Mouse (Mus musculus) C2C12 (cell line): Measurements from ENCODE around the gene Gm21834. TPM values are rescaled to one million over a fixed set of nuclear protein-coding genes. Genes with fewer than 3 reads are reported as not detected.

Experiments
- H3K27me3 ChIP-seq: one replicate; pipeline ENCODE4 v1.6.1; 2011; ENCODE audit not compliant: control insufficient read depth, insufficient read depth, insufficient read length
- H3K36me3 ChIP-seq: one replicate; pipeline ENCODE4 v1.6.1; 2011; ENCODE audit not compliant: control insufficient read depth, insufficient read depth
- H3K4me3 ChIP-seq: one replicate; pipeline ENCODE4 v1.5.1; 2011; ENCODE audit warnings: mild to moderate bottlenecking, control low read depth; ENCODE audit not compliant: poor library complexity, insufficient read depth, severe bottlenecking
- H3K79me2 ChIP-seq: one replicate; pipeline ENCODE4 v1.6.1; 2011; ENCODE audit not compliant: control insufficient read depth, insufficient read depth
- H3K79me3 ChIP-seq: one replicate; pipeline ENCODE4 v1.6.1; 2011; ENCODE audit warnings: low read depth, control low read depth
- H3ac ChIP-seq: one replicate; pipeline ENCODE3; 2011; ENCODE audit warnings: low read depth; ENCODE audit not compliant: control insufficient read depth, insufficient read length
- CEBPB ChIP-seq: IDR thresholded peaks from one replicate; pipeline ENCODE4 v1.6.1; 2011; ENCODE audit warnings: low read depth, mild to moderate bottlenecking, control low read depth, moderate library complexity
- CTCF ChIP-seq: IDR thresholded peaks from one replicate; pipeline ENCODE4 v1.5.1; 2011; ENCODE audit not compliant: control insufficient read depth, insufficient read depth, insufficient read length
- FOSL1 ChIP-seq: IDR thresholded peaks from one replicate; pipeline ENCODE4 v1.8.0; 2011; ENCODE audit warnings: mild to moderate bottlenecking, low read length; ENCODE audit not compliant: poor library complexity, insufficient read depth, severe bottlenecking
- MAX ChIP-seq: IDR thresholded peaks from one replicate; pipeline ENCODE4 v1.6.1; 2011; ENCODE audit warnings: mild to moderate bottlenecking, control low read depth
- MYOD1 ChIP-seq: IDR thresholded peaks from one replicate; pipeline ENCODE4 v1.6.1; 2011; ENCODE audit warnings: low read depth; ENCODE audit not compliant: control insufficient read depth, insufficient read length
- MYOG ChIP-seq: IDR thresholded peaks from one replicate; pipeline ENCODE4 v1.6.1; 2011; ENCODE audit not compliant: control insufficient read depth, insufficient read length; ENCODE audit errors: extremely low read depth
- USF1 ChIP-seq: IDR thresholded peaks from one replicate; pipeline ENCODE4 v1.6.1; 2011; ENCODE audit warnings: low read depth, mild to moderate bottlenecking, control low read depth, moderate library complexity
- polyA plus RNA-seq: library from polyadenylated mRNA; unstranded; fragments of >200 nt; fragmentation: generic; extraction: Trizol; gene quantifications from one replicate; pipeline ENCODE4 v1.2.1, GENCODE M21; 2012; ENCODE audit warnings: missing spikeins

Gene Gm21834
- polyA plus RNA-seq, 1 experiment: not detected

DNA sequence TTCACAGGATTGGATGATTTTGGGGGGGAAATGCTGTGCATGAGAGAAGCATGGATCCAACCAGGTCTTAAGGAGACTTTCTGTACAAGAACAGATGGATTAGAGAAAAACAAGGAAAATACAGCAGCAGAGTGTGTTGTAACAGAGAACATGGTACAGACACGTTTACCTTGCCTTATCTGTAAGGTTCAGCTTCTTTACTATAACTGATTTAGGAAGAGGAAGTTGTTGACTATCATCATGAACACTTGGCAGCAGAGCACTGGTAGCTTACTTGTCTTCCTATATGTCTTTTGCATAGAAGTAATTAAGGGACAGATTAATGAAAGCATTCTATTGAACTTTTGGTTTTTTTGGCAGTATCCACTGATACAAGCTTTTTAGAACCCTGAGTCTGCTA lies 16.0 kb upstream of the Gm21834 start:
- no peaks in the 10 kb centered on the region for H3K27me3 ChIP-seq
- no peak overlapping the region for H3ac ChIP-seq
- no peaks in the 10 kb centered on the region for H3K79me3 ChIP-seq
- TF ChIP-seq FOSL1 (no peak), USF1 (no peak), MAX (no peak), MYOG (no peak), CTCF (no peak), CEBPB (no peak), MYOD1 (no peak)
- H3K4me3 ChIP-seq: no peak overlapping the region
- H3K36me3 ChIP-seq: no peaks in the 10 kb centered on the region
- no peaks in the 10 kb centered on the region for H3K79me2 ChIP-seq

DNA sequence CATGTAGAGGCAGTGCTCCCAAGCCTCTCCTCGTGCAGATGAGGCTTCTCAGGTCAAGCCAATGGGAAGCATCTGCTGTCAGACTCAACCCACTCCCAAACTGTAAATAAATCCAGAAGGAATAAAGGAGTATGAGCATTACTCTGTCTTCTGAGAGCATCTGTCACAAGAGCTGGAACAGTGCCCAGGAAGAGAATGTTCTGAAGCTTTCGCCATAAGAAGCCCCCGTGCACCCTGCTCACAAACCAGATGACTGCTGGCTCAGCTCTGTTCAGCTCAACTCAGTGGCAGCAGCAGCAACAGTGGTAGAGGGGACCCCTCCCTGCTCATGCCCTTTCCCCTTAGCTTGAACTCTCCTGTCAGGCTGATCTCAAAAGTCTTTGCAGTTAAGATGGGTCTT lies 47.2 kb downstream of the Gm21834 start:
- Histone ChIP-seq H3K4me3 (no peak overlapping the region), H3K27me3 (no peaks in the 10 kb centered on the region), H3K79me3 (no peaks in the 10 kb centered on the region), H3K79me2 (no peaks in the 10 kb centered on the region), H3K36me3 (no peaks in the 10 kb centered on the region), H3ac (no peak overlapping the region)
- TF ChIP-seq CEBPB (no peak), MYOD1 (no peak), MAX (no peak), CTCF (no peak), MYOG (no peak), FOSL1 (no peak), USF1 (no peak)

Other genes starting within 250 kb of the Gm21834 start
- not detected for gene Vmn2r120, start 196.7 kb downstream of the Gm21834 start, polyA plus RNA-seq
- gene Cntnap5c, start 27.4 kb upstream of the Gm21834 start, polyA plus RNA-seq: not detected